Mouse (Mus musculus) embryonic facial prominence, embryonic 11.5 days (tissue): ENCODE measurements around the gene Slc12a9. TPM values are rescaled to one million over a fixed set of nuclear protein-coding genes. Genes with fewer than 3 reads are reported as not detected.

Experiments used
- ATAC-seq: fragments of 200-750 bp; cut with Nextera tagmentation; replicated peaks from 2 replicates; pipeline ENCODE4 v1.8.0; 2017; ENCODE audit warnings: low read depth; ENCODE audit not compliant: insufficient number of reproducible peaks, low FRiP score, low TSS enrichment
- DNase-seq: peaks from one replicate; pipeline ENCODE4 v3.0.0-alpha.2; 2015; ENCODE audit warnings: low spot score
- H3K27ac ChIP-seq: fragments of 300-500 bp; sonication (generic); replicated peaks from 2 replicates; pipeline ENCODE4 v1.5.1; 2014; ENCODE audit warnings: mild to moderate bottlenecking, low read depth, low read length, control low read depth
- H3K27me3 ChIP-seq: fragments of 300-500 bp; sonication (generic); 2 replicates; pipeline ENCODE4 v1.6.1; 2014; ENCODE audit warnings: mild to moderate bottlenecking, low read length, moderate library complexity, mixed read lengths; ENCODE audit not compliant: control insufficient read depth, insufficient read depth
- H3K36me3 ChIP-seq: fragments of 300-500 bp; sonication (generic); replicated peaks from 2 replicates; pipeline ENCODE4 v1.6.1; 2014; ENCODE audit warnings: low read depth, mild to moderate bottlenecking, low read length, moderate library complexity, mixed read lengths; ENCODE audit not compliant: control insufficient read depth, insufficient read depth
- H3K4me1 ChIP-seq: fragments of 300-500 bp; sonication (generic); 2 replicates; pipeline ENCODE4 v1.6.1; 2014; ENCODE audit warnings: low read length, mixed read lengths; ENCODE audit not compliant: control insufficient read depth, insufficient read depth
- H3K4me2 ChIP-seq: fragments of 300-500 bp; sonication (generic); 2 replicates; pipeline ENCODE4 v1.6.1; 2014; ENCODE audit warnings: low read depth, mild to moderate bottlenecking, control low read depth, low read length, moderate library complexity
- H3K4me3 ChIP-seq: fragments of 300-500 bp; sonication (generic); 2 replicates; pipeline ENCODE4 v1.5.1; 2014; ENCODE audit warnings: low read depth, low read length, control low read depth
- H3K9ac ChIP-seq: fragments of 300-500 bp; sonication (generic); replicated peaks from 2 replicates; pipeline ENCODE4 v1.6.1; 2014; ENCODE audit warnings: mild to moderate bottlenecking, control low read depth, low read length
- H3K9me3 ChIP-seq: fragments of 300-500 bp; sonication (generic); replicated peaks from 2 replicates; pipeline ENCODE4 v1.6.1; 2016; ENCODE audit warnings: mild to moderate bottlenecking, low read length, inconsistent platforms, mixed read lengths; ENCODE audit not compliant: control insufficient read depth
- WGBS: fragments of 180-500 bp; shearing (Covaris S2); extraction: QIAGEN DNeasy Blood & Tissue Kit; methylation state at CpG from one replicate; pipeline ENCODE4 v1.1.7; 2014; 5-methylcytosine and 5-hydroxymethylcytosine counted together
- polyA plus RNA-seq: library from polyadenylated mRNA; unstranded; fragments of >200 nt; fragmentation: Nextera tagmentation; extraction: Ambion mirVana; gene quantifications from 2 replicates; pipeline ENCODE4 v1.2.1, GENCODE M21; 2014

Gene Slc12a9
- polyA plus RNA-seq, 1 experiment from 2014 or later = 3.0 TPM

- Histone ChIP-seq H3K9me3 (no peaks in the 10 kb centered on the region), H3K36me3 (peaks cover 23% of the 10 kb centered on the region), H3K4me1 (peaks cover 7% of the 10 kb centered on the region; the same call in 1 of the 2 replicates), H3K4me3 (peak within 1 kb of the TSS; percentile 54), H3K4me2 (peak within 1 kb of the TSS; percentile 97), H3K9ac (peak within 1 kb of the TSS; percentile 76), H3K27ac (peak within 1 kb of the TSS; percentile 56), H3K27me3 (peaks cover 23% of the 10 kb centered on the region)
- under 1% methylated on average over 52 of the region's 52 CpGs for WGBS
- peak; percentile 93 for ATAC-seq
- peak; percentile 97 for DNase-seq
Observed at GRCm38 (mm10) chr5:137293839-137294743, 39.3 kb downstream of the Slc12a9 start, which contains the start of gene Ufsp1. Ufsp1 (plus strand) TSS chr5:137294629.

- H3K27ac ChIP-seq = peak overlapping the region; percentile 31
- no peak; the same call in 1 of the 2 replicates for ATAC-seq
- peaks cover 21% of the 10 kb centered on the region for H3K36me3 ChIP-seq
- H3K27me3 ChIP-seq = peaks cover 29% of the 10 kb centered on the region
- H3K4me3 ChIP-seq = peak overlapping the region; percentile 54
- no peaks in the 10 kb centered on the region for H3K9me3 ChIP-seq
- peak; percentile 72 for DNase-seq
- peaks cover 12% of the 10 kb centered on the region for H3K4me1 ChIP-seq
- under 1% methylated on average over 14 of the region's 15 CpGs for WGBS
- H3K9ac ChIP-seq = peak overlapping the region; percentile 76
- H3K4me2 ChIP-seq = peak overlapping the region; percentile 97
Observed at GRCm38 (mm10) chr5:137293282-137293681, 40.1 kb downstream of the Slc12a9 start.

- H3K9ac ChIP-seq = no peak overlapping the region
- H3K27me3 ChIP-seq = peaks cover 42% of the 10 kb centered on the region
- H3K36me3 ChIP-seq = peaks cover 7% of the 10 kb centered on the region; the same call in 1 of the 2 replicates
- no peaks in the 10 kb centered on the region for H3K9me3 ChIP-seq
- H3K4me2 ChIP-seq = no peak overlapping the region
- H3K4me1 ChIP-seq = peaks cover 25% of the 10 kb centered on the region
- DNase-seq (no peak), ATAC-seq (no peak)
- no peak overlapping the region for H3K27ac ChIP-seq
- 75% methylated on average over 15 of the region's 15 CpGs for WGBS
- H3K4me3 ChIP-seq = no peak overlapping the region
Observed at GRCm38 (mm10) chr5:137291381-137291926, 41.9 kb downstream of the Slc12a9 start.

GRCm38 (mm10) chr5:137290677-137291076 is 42.7 kb downstream of the Slc12a9 start:
- no peak overlapping the region for H3K4me3 ChIP-seq
- no peak for ATAC-seq

GRCm38 (mm10) chr5:137289591-137290365 is 43.6 kb downstream of the Slc12a9 start:
- Histone ChIP-seq H3K36me3 (no peaks in the 10 kb centered on the region), H3K27ac (no peak overlapping the region), H3K9ac (no peak overlapping the region; the same call in 1 of the 2 replicates), H3K4me3 (0 out of 2 replicates have a peak overlapping the region, but pooled peaks have one; percentile 38), H3K9me3 (no peaks in the 10 kb centered on the region), H3K4me2 (peak overlapping the region; percentile 80), H3K4me1 (peaks cover 22% of the 10 kb centered on the region), H3K27me3 (peaks cover 42% of the 10 kb centered on the region)
- WGBS = 60% methylated on average over 13 of the region's 13 CpGs
- ATAC-seq = no peak
- no peak for DNase-seq

More at GRCm38 (mm10) chr5:137290677-137291076, 42.7 kb downstream of the Slc12a9 start:
- 21% methylated on average over 15 of the region's 15 CpGs for WGBS
- peaks cover 25% of the 10 kb centered on the region for H3K4me1 ChIP-seq
- no peaks in the 10 kb centered on the region for H3K9me3 ChIP-seq
- H3K9ac ChIP-seq = no peak overlapping the region
- no peak overlapping the region for H3K27ac ChIP-seq
- peak; percentile 45 for DNase-seq
- peaks cover 42% of the 10 kb centered on the region for H3K27me3 ChIP-seq
- H3K36me3 ChIP-seq = no peaks in the 10 kb centered on the region
- peak overlapping the region; percentile 10; the same call in 1 of the 2 replicates for H3K4me2 ChIP-seq

GRCm38 (mm10) chr5:137288999-137289470 is 44.4 kb downstream of the Slc12a9 start:
- Histone ChIP-seq H3K36me3 (no peaks in the 10 kb centered on the region), H3K27me3 (peaks cover 42% of the 10 kb centered on the region), H3K9ac (peak overlapping the region; percentile 37; the same call in 1 of the 2 replicates), H3K27ac (no peak overlapping the region), H3K4me2 (peak overlapping the region; percentile 80), H3K9me3 (no peaks in the 10 kb centered on the region), H3K4me3 (peak overlapping the region; percentile 38), H3K4me1 (peaks cover 21% of the 10 kb centered on the region)
- ATAC-seq (no peak), DNase-seq (peak; percentile 64)
- WGBS = 3% methylated on average over 25 of the region's 25 CpGs

- 0 out of 2 replicates have a peak overlapping the region, but pooled peaks have one; percentile 8 for H3K27ac ChIP-seq
- H3K4me1 ChIP-seq = peaks cover 21% of the 10 kb centered on the region
- under 1% methylated on average over 64 of the region's 65 CpGs for WGBS
- no peaks in the 10 kb centered on the region for H3K9me3 ChIP-seq
- ATAC-seq (no peak), DNase-seq (no peak)
- peaks cover 42% of the 10 kb centered on the region for H3K27me3 ChIP-seq
- H3K9ac ChIP-seq = peak overlapping the region; percentile 57
- no peaks in the 10 kb centered on the region for H3K36me3 ChIP-seq
- peak overlapping the region; percentile 80 for H3K4me2 ChIP-seq
- H3K4me3 ChIP-seq = peak overlapping the region; percentile 38
Observed at GRCm38 (mm10) chr5:137287953-137288743, 45.2 kb downstream of the Slc12a9 start.
